Mouse (Mus musculus): ENCODE results near the gene Tmem144.

DNA sequence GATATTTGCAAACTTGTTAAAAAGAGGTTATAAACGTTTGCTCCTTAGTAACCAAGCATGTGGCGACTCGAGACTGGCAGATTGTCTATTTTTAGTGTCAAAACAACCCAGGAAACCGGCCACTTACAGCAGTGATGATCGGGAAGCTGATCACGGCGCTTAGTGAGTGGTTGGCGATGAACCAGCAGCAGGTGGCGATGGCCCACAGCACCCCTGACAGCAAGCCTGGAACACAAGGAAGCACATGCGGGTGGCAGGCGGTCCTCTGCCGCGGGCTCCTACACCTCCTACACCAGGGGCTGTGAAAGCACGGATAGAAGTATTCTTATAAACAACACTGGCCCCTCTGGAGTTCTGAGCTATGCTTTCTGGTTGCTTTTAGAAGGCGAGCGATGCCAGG lies 31.4 kb downstream of the Tmem144 start:
- no peak for TF ChIP-seq CTCF (conservative IDR thresholded peaks at IDR 0.05; ENCODE audit: low read length)
- TF ChIP-seq NANOG (IDR thresholded peaks at IDR 0.05; ENCODE audit: borderline replicate concordance, low read length), result no peak
- TF ChIP-seq POU5F1 (IDR thresholded peaks at IDR 0.05; ENCODE audit: borderline replicate concordance, low read length), result no peak
